Mouse (Mus musculus) hindbrain, embryonic 15.5 days (tissue): Measurements from ENCODE around the gene Mmp11. TPM values are rescaled to one million over a fixed set of nuclear protein-coding genes. Genes with fewer than 3 reads are reported as not detected.
A peak's percentile ranks its signal among the peaks of the same experiment; 100 is the strongest.

Experiments used
- ATAC-seq: fragments of 200-750 bp; cut with Nextera tagmentation; 2 replicates; pipeline ENCODE4 v1.8.0; 2017; ENCODE audit warnings: low read depth, moderate number of reproducible peaks, moderate TSS enrichment; ENCODE audit not compliant: low FRiP score
- H3K27ac ChIP-seq: fragments of 300-500 bp; sonication (generic); replicated peaks from 2 replicates; pipeline ENCODE4 v1.5.1; 2015; ENCODE audit warnings: mild to moderate bottlenecking, inconsistent platforms
- H3K27me3 ChIP-seq: fragments of 300-500 bp; sonication (generic); 2 replicates; pipeline ENCODE4 v1.6.1; 2015; ENCODE audit warnings: control low read depth, inconsistent platforms
- H3K36me3 ChIP-seq: fragments of 300-500 bp; sonication (generic); 2 replicates; pipeline ENCODE4 v1.6.1; 2015; ENCODE audit warnings: control low read depth, inconsistent platforms
- H3K4me1 ChIP-seq: fragments of 300-500 bp; sonication (generic); replicated peaks from 2 replicates; pipeline ENCODE4 v1.6.1; 2015; ENCODE audit warnings: control low read depth, inconsistent platforms
- H3K4me2 ChIP-seq: fragments of 300-500 bp; sonication (generic); 2 replicates; pipeline ENCODE4 v1.6.1; 2015; ENCODE audit warnings: moderate library complexity, mild to moderate bottlenecking, inconsistent platforms
- H3K4me3 ChIP-seq: fragments of 300-500 bp; sonication (generic); 2 replicates; pipeline ENCODE4 v1.5.1; 2015; ENCODE audit warnings: mild to moderate bottlenecking, inconsistent platforms
- H3K9ac ChIP-seq: fragments of 300-500 bp; sonication (generic); 2 replicates; pipeline ENCODE4 v1.6.1; 2015; ENCODE audit warnings: inconsistent platforms
- H3K9me3 ChIP-seq: fragments of 300-500 bp; sonication (generic); 2 replicates; pipeline ENCODE4 v1.6.1; 2016; ENCODE audit warnings: control low read depth, inconsistent platforms
- WGBS: fragments of 180-500 bp; shearing (Covaris S2); methylation state at CpG from one replicate; pipeline ENCODE4 v1.1.7; 2015; 5-methylcytosine and 5-hydroxymethylcytosine counted together
- polyA plus RNA-seq: library from polyadenylated mRNA; unstranded; fragments of >200 nt; fragmentation: Nextera tagmentation; extraction: Ambion mirVana; gene quantifications from 2 replicates; pipeline ENCODE4 v1.2.1, GENCODE M21; 2015

The Mmp11 gene
- polyA plus RNA-seq, 1 experiment from 2014 or later: 18.2 TPM

DNA sequence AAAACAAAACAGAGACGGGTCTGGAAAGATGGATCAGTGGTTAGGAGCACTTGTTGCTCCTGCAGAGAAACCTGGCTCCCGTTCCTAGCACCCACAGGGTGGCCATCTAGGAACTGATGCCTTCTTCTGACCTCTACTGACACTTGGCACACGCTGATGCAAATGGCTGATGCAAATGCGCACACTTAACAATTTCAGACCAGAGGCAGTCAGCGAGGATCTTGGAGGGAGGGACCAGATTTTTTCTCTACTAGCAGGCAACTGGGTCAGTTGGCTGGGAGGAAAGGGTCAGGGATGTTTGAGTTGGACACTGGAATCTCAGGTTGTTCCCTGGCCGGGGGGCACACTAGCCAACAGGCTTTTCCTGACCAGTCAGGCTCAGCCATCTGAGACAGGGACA, 3.4 kb downstream of the Mmp11 start, which contains the start of gene Chchd10:
Gene Chchd10, plus strand, starts transcription at position 240 of the 400 bp plus-strand sequence.
- Histone ChIP-seq H3K4me2 (peak within 1 kb of the TSS; percentile 90), H3K9me3 (no peaks in the 10 kb centered on the region), H3K4me1 (peaks cover 50% of the 10 kb centered on the region), H3K27ac (no peak within 1 kb of the TSS), H3K4me3 (peak within 1 kb of the TSS; percentile 44), H3K36me3 (no peaks in the 10 kb centered on the region), H3K9ac (peak within 1 kb of the TSS; percentile 65), H3K27me3 (peaks cover 14% of the 10 kb centered on the region; the same call in 1 of the 2 replicates)
- 13% methylated on average over 6 of the region's 6 CpGs for WGBS
- ATAC-seq: no peak

GRCm38 (mm10) chr10:75932081-75932678, 4.1 kb downstream of the Mmp11 start:
- Histone ChIP-seq H3K27ac (no peak overlapping the region), H3K36me3 (no peaks in the 10 kb centered on the region), H3K4me3 (peak overlapping the region; percentile 44), H3K4me1 (peaks cover 47% of the 10 kb centered on the region), H3K27me3 (peaks cover 14% of the 10 kb centered on the region; the same call in 1 of the 2 replicates), H3K9ac (peak overlapping the region; percentile 65), H3K4me2 (peak overlapping the region; percentile 90), H3K9me3 (no peaks in the 10 kb centered on the region)
- WGBS: 0% methylated on average over 39 of the region's 44 CpGs
- ATAC-seq: peak; percentile 21; the same call in 1 of the 2 replicates

GRCm38 (mm10) chr10:75931311-75931710, 5.0 kb downstream of the Mmp11 start:
- Histone ChIP-seq H3K9me3 (no peaks in the 10 kb centered on the region), H3K36me3 (no peaks in the 10 kb centered on the region), H3K27me3 (peaks cover 14% of the 10 kb centered on the region; the same call in 1 of the 2 replicates), H3K27ac (no peak overlapping the region), H3K4me3 (peak overlapping the region; percentile 44), H3K9ac (0 out of 2 replicates have a peak overlapping the region, but pooled peaks have one; percentile 65), H3K4me2 (peak overlapping the region; percentile 90), H3K4me1 (peaks cover 41% of the 10 kb centered on the region)
- ATAC-seq: no peak
- WGBS: 28% methylated on average over 7 of the region's 7 CpGs

DNA sequence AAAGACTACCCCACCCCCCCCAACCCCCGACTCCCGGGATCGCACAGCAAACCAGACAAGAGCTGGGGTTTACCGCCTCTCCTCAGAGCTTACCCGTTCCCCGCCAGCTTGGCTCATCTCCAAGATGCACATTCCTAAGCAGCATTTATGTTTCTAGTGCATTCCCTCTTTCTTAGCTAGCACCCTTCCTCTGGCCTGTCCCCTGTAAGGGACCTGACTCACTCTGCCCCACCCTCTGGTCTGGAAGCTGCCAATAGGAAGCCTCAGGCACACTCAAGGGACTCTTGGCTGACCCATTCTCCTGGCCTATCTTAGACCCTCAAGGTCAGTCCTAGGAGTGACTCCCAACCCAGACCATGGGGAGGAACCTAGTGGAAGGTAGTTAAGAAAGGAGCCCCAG, 6.0 kb downstream of the Mmp11 start:
- H3K36me3 ChIP-seq: no peaks in the 10 kb centered on the region
- ATAC-seq: no peak
- no peak overlapping the region for H3K27ac ChIP-seq
- peaks cover 14% of the 10 kb centered on the region; the same call in 1 of the 2 replicates for H3K27me3 ChIP-seq
- H3K4me1 ChIP-seq: peaks cover 32% of the 10 kb centered on the region
- H3K9me3 ChIP-seq: no peaks in the 10 kb centered on the region
- H3K9ac ChIP-seq: no peak overlapping the region
- WGBS: 34% methylated on average over 6 of the region's 6 CpGs
- H3K4me3 ChIP-seq: no peak overlapping the region
- H3K4me2 ChIP-seq: peak overlapping the region; percentile 90; the same call in 1 of the 2 replicates

DNA sequence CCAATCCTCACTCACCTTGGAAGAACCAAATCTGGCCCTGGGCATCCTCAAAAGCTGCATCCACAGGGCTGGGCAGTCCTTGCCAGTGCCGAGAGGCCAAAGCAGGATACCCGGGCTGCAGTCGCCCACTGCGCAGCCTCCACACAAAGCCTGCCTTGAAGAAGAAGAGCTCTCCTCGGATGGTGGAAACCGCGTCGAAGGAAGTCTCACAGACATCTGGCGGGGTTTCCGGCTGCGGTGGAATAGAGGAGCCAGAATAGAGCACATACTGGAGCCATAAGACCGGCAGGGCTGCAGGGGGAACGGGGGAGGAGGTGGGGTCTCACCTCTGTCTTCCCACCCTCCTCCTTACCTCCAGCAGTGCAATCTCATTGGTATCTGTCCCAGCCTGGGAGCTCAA, 9.9 kb downstream of the Mmp11 start:
- Histone ChIP-seq H3K27ac (no peak overlapping the region), H3K36me3 (no peaks in the 10 kb centered on the region), H3K27me3 (no peaks in the 10 kb centered on the region; the same call in 1 of the 2 replicates), H3K4me3 (no peak overlapping the region), H3K9ac (no peak overlapping the region), H3K9me3 (no peaks in the 10 kb centered on the region), H3K4me1 (peaks cover 26% of the 10 kb centered on the region), H3K4me2 (no peak overlapping the region)
- no peak for ATAC-seq
- WGBS: 73% methylated on average over 13 of the region's 13 CpGs

GRCm38 (mm10) chr10:75924324-75924723, 12.0 kb downstream of the Mmp11 start:
- Histone ChIP-seq H3K4me1 (peaks cover 27% of the 10 kb centered on the region), H3K4me2 (no peak overlapping the region), H3K4me3 (no peak overlapping the region), H3K9me3 (no peaks in the 10 kb centered on the region), H3K36me3 (no peaks in the 10 kb centered on the region), H3K27me3 (no peaks in the 10 kb centered on the region), H3K27ac (no peak overlapping the region), H3K9ac (no peak overlapping the region)
- no peak for ATAC-seq
- 59% methylated on average over 2 of the region's 2 CpGs for WGBS

GRCm38 (mm10) chr10:75921726-75922560, 14.4 kb downstream of the Mmp11 start:
- H3K4me3 ChIP-seq: peak overlapping the region; percentile 100
- no peaks in the 10 kb centered on the region for H3K9me3 ChIP-seq
- no peaks in the 10 kb centered on the region for H3K36me3 ChIP-seq
- peaks cover 40% of the 10 kb centered on the region for H3K4me1 ChIP-seq
- peak overlapping the region; percentile 81 for H3K4me2 ChIP-seq
- H3K27ac ChIP-seq: peak overlapping the region; percentile 99
- 4% methylated on average over 22 of the region's 22 CpGs for WGBS
- peak; percentile 53; the same call in 1 of the 2 replicates for ATAC-seq
- peak overlapping the region; percentile 100 for H3K9ac ChIP-seq
- H3K27me3 ChIP-seq: no peaks in the 10 kb centered on the region

GRCm38 (mm10) chr10:75921026-75921725, 15.1 kb downstream of the Mmp11 start, which contains the start of gene Smarcb1:
Gene Smarcb1 (minus strand): TSS chr10:75921617.
- Histone ChIP-seq H3K9me3 (no peaks in the 10 kb centered on the region), H3K36me3 (peaks cover 2% of the 10 kb centered on the region), H3K4me1 (peaks cover 41% of the 10 kb centered on the region), H3K4me2 (peak within 1 kb of the TSS; percentile 81), H3K4me3 (peak within 1 kb of the TSS; percentile 100), H3K27me3 (no peaks in the 10 kb centered on the region), H3K9ac (peak within 1 kb of the TSS; percentile 100), H3K27ac (peak within 1 kb of the TSS; percentile 99)
- peak; percentile 91 for ATAC-seq
- 0% methylated on average over 76 of the region's 76 CpGs for WGBS

DNA sequence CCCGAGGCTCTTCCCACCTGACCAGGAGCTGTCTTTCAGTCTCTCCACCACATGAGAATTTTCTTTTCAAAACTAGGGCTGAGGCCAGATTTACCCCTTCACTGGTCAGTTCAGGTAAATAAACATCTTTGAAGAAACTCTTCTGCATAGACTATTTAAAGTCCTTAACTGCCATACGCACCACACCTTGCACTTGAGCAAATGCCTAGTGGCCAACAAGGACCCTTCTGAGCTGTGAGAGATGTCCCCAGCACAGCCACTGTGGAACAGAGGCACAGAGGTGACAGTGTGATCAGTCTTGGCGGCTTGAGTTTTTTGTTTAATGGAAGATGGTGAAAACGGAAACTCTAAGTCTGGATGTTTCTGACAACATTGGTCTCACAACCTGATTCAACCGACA, 17.3 kb downstream of the Mmp11 start:
- no peaks in the 10 kb centered on the region for H3K9me3 ChIP-seq
- peak overlapping the region; percentile 7; the same call in 1 of the 2 replicates for H3K4me2 ChIP-seq
- no peak overlapping the region for H3K4me3 ChIP-seq
- WGBS: 80% methylated on average over 5 of the region's 5 CpGs
- no peak overlapping the region for H3K27ac ChIP-seq
- no peaks in the 10 kb centered on the region for H3K27me3 ChIP-seq
- H3K4me1 ChIP-seq: peaks cover 44% of the 10 kb centered on the region
- ATAC-seq: no peak
- peaks cover 18% of the 10 kb centered on the region for H3K36me3 ChIP-seq
- no peak overlapping the region for H3K9ac ChIP-seq

DNA sequence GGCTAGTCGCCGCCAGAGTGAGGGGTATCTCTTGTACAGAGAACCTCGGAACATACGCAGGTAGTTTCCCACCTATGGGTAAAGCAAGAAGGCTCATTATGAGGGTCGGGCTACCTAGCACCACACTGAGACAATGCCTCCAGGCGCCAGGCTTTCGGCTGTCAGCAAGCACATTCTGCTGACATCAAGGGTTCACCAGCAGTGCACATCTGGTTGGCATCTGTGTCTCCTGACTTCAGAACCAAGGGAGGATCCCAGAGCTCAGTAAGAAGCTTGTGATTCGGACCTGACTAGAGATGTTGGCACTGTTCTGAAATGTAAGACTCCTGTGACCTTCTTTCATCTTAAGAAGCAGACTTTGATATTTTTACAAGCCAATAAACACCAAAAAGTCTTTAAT, 19.5 kb downstream of the Mmp11 start:
- H3K9ac ChIP-seq: no peak overlapping the region
- H3K9me3 ChIP-seq: no peaks in the 10 kb centered on the region
- no peak overlapping the region for H3K4me2 ChIP-seq
- no peak overlapping the region for H3K27ac ChIP-seq
- ATAC-seq: no peak
- H3K4me1 ChIP-seq: peaks cover 31% of the 10 kb centered on the region
- no peaks in the 10 kb centered on the region for H3K27me3 ChIP-seq
- WGBS: 78% methylated on average over 8 of the region's 8 CpGs
- H3K36me3 ChIP-seq: peaks cover 33% of the 10 kb centered on the region
- H3K4me3 ChIP-seq: no peak overlapping the region

DNA sequence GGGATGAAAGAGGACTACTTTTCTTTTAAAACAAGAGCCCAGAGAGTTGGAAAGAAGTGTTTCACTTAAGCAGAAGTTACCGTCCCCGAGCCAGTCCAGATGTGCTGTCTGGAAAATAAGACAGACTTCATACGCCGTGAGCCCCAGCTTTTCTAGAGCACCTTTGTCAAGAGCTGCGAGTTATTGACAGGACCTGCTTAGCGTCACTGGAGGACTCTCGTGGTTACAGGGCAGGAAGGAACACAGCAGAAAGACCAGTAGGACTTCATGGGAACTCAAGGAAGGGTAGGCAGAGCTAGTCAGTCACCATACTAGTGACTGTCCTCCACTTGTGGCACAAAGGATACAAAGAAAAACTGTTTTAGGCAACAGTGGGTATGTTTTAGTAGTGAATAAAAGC, 20.7 kb downstream of the Mmp11 start:
- H3K9ac ChIP-seq: no peak overlapping the region
- no peak overlapping the region for H3K27ac ChIP-seq
- H3K9me3 ChIP-seq: no peaks in the 10 kb centered on the region
- H3K4me2 ChIP-seq: no peak overlapping the region
- 90% methylated on average over 7 of the region's 7 CpGs for whole genome bisulfite sequencing
- no peak for ATAC-seq
- peaks cover 45% of the 10 kb centered on the region for H3K36me3 ChIP-seq
- H3K27me3 ChIP-seq: no peaks in the 10 kb centered on the region
- peaks cover 30% of the 10 kb centered on the region for H3K4me1 ChIP-seq
- H3K4me3 ChIP-seq: no peak overlapping the region
